Mouse (Mus musculus) limb, embryonic 14.5 days (tissue): ENCODE measurements around the gene Krtap5-5. TPM values are rescaled to one million over a fixed set of nuclear protein-coding genes. Genes with fewer than 3 reads are reported as not detected.
"Not testable (repeated sequence)": the region's sequence is repeated elsewhere in the genome, so short reads cannot be mapped to it uniquely, and the experiment has no call there.

Experiments
- ATAC-seq: fragments of 200-750 bp; cut with Nextera tagmentation; 2 replicates; pipeline ENCODE4 v1.8.0; 2017; ENCODE audit warnings: low read depth, moderate number of reproducible peaks, moderate TSS enrichment; ENCODE audit not compliant: low FRiP score
- DNase-seq: peaks from one replicate; pipeline ENCODE4 v3.0.0-alpha.2; 2015; ENCODE audit warnings: low spot score
- H3K27ac ChIP-seq: fragments of 300-500 bp; sonication (generic); replicated peaks from 2 replicates; pipeline ENCODE4 v1.5.1; 2014; ENCODE audit warnings: low read depth, mild to moderate bottlenecking, low read length, moderate library complexity, mixed read lengths
- H3K27me3 ChIP-seq: fragments of 300-500 bp; sonication (generic); 2 replicates; pipeline ENCODE4 v1.6.1; 2014; ENCODE audit warnings: low read length, mixed read lengths; ENCODE audit not compliant: control insufficient read depth, insufficient read depth
- H3K36me3 ChIP-seq: fragments of 300-500 bp; sonication (generic); 2 replicates; pipeline ENCODE4 v1.6.1; 2014; ENCODE audit warnings: mild to moderate bottlenecking, low read length, moderate library complexity, mixed read lengths; ENCODE audit not compliant: control insufficient read depth, insufficient read depth
- H3K4me1 ChIP-seq: fragments of 300-500 bp; sonication (generic); 2 replicates; pipeline ENCODE4 v1.6.1; 2014; ENCODE audit warnings: antibody characterized with exemption, low read length, mixed read lengths; ENCODE audit not compliant: control insufficient read depth, insufficient read depth
- H3K4me2 ChIP-seq: fragments of 300-500 bp; sonication (generic); replicated peaks from 2 replicates; pipeline ENCODE4 v1.6.1; 2014; ENCODE audit warnings: low read depth, mild to moderate bottlenecking, low read length, moderate library complexity; ENCODE audit not compliant: severe bottlenecking
- H3K4me3 ChIP-seq: fragments of 300-500 bp; sonication (generic); replicated peaks from 2 replicates; pipeline ENCODE4 v1.5.1; 2014; ENCODE audit warnings: low read length
- H3K9ac ChIP-seq: fragments of 300-500 bp; sonication (generic); 2 replicates; pipeline ENCODE4 v1.6.1; 2014; ENCODE audit warnings: mild to moderate bottlenecking, low read depth, low read length, moderate library complexity; ENCODE audit not compliant: severe bottlenecking
- H3K9me3 ChIP-seq: fragments of 300-500 bp; sonication (generic); 2 replicates; pipeline ENCODE4 v1.6.1; 2016; ENCODE audit warnings: low read length; ENCODE audit not compliant: control insufficient read depth
- POLR2A ChIP-seq: fragments of 200-500 bp; IDR thresholded peaks from 2 replicates; pipeline ENCODE4 v1.8.0; 2012; ENCODE audit warnings: inconsistent platforms, mild to moderate bottlenecking, moderate library complexity, borderline replicate concordance; ENCODE audit not compliant: insufficient read depth, insufficient read length; ENCODE audit errors: extremely low read depth
- WGBS: fragments of 180-500 bp; shearing (Covaris S2); extraction: QIAGEN DNeasy Blood & Tissue Kit; methylation state at CpG from one replicate; pipeline ENCODE4 v1.1.7; 2014; 5-methylcytosine and 5-hydroxymethylcytosine counted together
- polyA plus RNA-seq, 2 experiments: library from polyadenylated mRNA; depleted of rRNA in 1 of 2; stranded (reverse) in 1 of 2; unstranded in 1 of 2; fragments of >200 nt; fragmentation: Nextera tagmentation in 1 of 2; extraction: Ambion mirVana in 1 of 2; gene quantifications; 2 replicates each; pipeline versions ENCODE4 v1.2.1 to v1.2.3; 2012 to 2014

Krtap5-5 gene
- polyA plus RNA-seq, 2 experiments = not detected

- 0% methylated on average over 1 of the region's 1 CpGs for WGBS
- DNase-seq (peak; percentile 26), ATAC-seq (no peak)
- no peak for TF ChIP-seq POLR2A
- no peaks in the 10 kb centered on the region for H3K9me3 ChIP-seq
- H3K4me3 ChIP-seq = no peak overlapping the region
- H3K4me1 ChIP-seq = no peaks in the 10 kb centered on the region
- no peaks in the 10 kb centered on the region for H3K27me3 ChIP-seq
- no peak overlapping the region for H3K27ac ChIP-seq
- no peaks in the 10 kb centered on the region for H3K36me3 ChIP-seq
- no peak overlapping the region for H3K4me2 ChIP-seq
- no peak overlapping the region for H3K9ac ChIP-seq
Observed at GRCm38 (mm10) chr7:142249824-142250223, 20.1 kb upstream of the Krtap5-5 start.

- Histone ChIP-seq H3K9ac (no peak within 1 kb of the TSS), H3K27me3 (no peaks in the 10 kb centered on the region), H3K27ac (no peak within 1 kb of the TSS), H3K4me3 (no peak within 1 kb of the TSS), H3K4me2 (no peak within 1 kb of the TSS), H3K9me3 (no peaks in the 10 kb centered on the region), H3K4me1 (no peaks in the 10 kb centered on the region), H3K36me3 (no peaks in the 10 kb centered on the region)
- no peak for TF ChIP-seq POLR2A
- DNase-seq (no peak), ATAC-seq (no peak)
- 28% methylated on average over 2 of the region's 2 CpGs for WGBS
Observed at GRCm38 (mm10) chr7:142240978-142241377, 11.2 kb upstream of the Krtap5-5 start, which contains the start of gene Gm40460. Gm40460 (minus strand) TSS chr7:142241078.

- 20% methylated on average over 1 of the region's 1 CpGs for whole genome bisulfite sequencing
- ATAC-seq (no peak), DNase-seq (no peak)
- Histone ChIP-seq H3K27ac (no peak overlapping the region), H3K4me2 (no peak overlapping the region), H3K27me3 (no peaks in the 10 kb centered on the region), H3K9ac (no peak overlapping the region), H3K9me3 (no peaks in the 10 kb centered on the region), H3K4me1 (no peaks in the 10 kb centered on the region), H3K36me3 (no peaks in the 10 kb centered on the region), H3K4me3 (no peak overlapping the region)
- TF ChIP-seq POLR2A = no peak
Observed at GRCm38 (mm10) chr7:142231540-142231939, 1.8 kb upstream of the Krtap5-5 start.

- no peak overlapping the region for H3K4me2 ChIP-seq
- H3K4me3 ChIP-seq = no peak overlapping the region
- no peaks in the 10 kb centered on the region for H3K9me3 ChIP-seq
- no peak for ATAC-seq
- no peak overlapping the region for H3K27ac ChIP-seq
- H3K4me1 ChIP-seq = no peaks in the 10 kb centered on the region
- no peak for TF ChIP-seq POLR2A
- no peaks in the 10 kb centered on the region for H3K27me3 ChIP-seq
- no peak for DNase-seq
- no peak overlapping the region for H3K9ac ChIP-seq
- WGBS = 35% methylated on average over 2 of the region's 2 CpGs
- no peaks in the 10 kb centered on the region for H3K36me3 ChIP-seq
Observed at GRCm38 (mm10) chr7:142224518-142224917, 5.3 kb downstream of the Krtap5-5 start.

GRCm38 (mm10) chr7:142212136-142212535, 17.6 kb downstream of the Krtap5-5 start:
- not testable (repeated sequence) for H3K4me3 ChIP-seq, H3K27me3 ChIP-seq, DNase-seq, H3K9me3 ChIP-seq, ATAC-seq, H3K4me1 ChIP-seq, H3K9ac ChIP-seq, H3K27ac ChIP-seq, H3K36me3 ChIP-seq, H3K4me2 ChIP-seq
- WGBS = 50% methylated on average over 1 of the region's 1 CpGs

GRCm38 (mm10) chr7:142211559-142211958, 18.2 kb downstream of the Krtap5-5 start, which contains the start of gene Gm7579:
Gm7579 (plus strand) TSS chr7:142211859.
- no peak for TF ChIP-seq POLR2A
- H3K4me3 ChIP-seq = no peak within 1 kb of the TSS
- 73% methylated on average over 1 of the region's 1 CpGs for WGBS
- no peak within 1 kb of the TSS for H3K9ac ChIP-seq
- DNase-seq (no peak), ATAC-seq (no peak)
- no peaks in the 10 kb centered on the region for H3K27me3 ChIP-seq
- no peaks in the 10 kb centered on the region for H3K36me3 ChIP-seq
- no peaks in the 10 kb centered on the region for H3K4me1 ChIP-seq
- H3K4me2 ChIP-seq = no peak within 1 kb of the TSS
- H3K9me3 ChIP-seq = no peaks in the 10 kb centered on the region
- no peak within 1 kb of the TSS for H3K27ac ChIP-seq

- H3K4me2 ChIP-seq, H3K27ac ChIP-seq: not testable (repeated sequence)
Observed at GRCm38 (mm10) chr7:142206891-142207290, 22.9 kb downstream of the Krtap5-5 start.

More at GRCm38 (mm10) chr7:142206891-142207290, 22.9 kb downstream of the Krtap5-5 start:
- not testable (repeated sequence) for H3K4me3 ChIP-seq, H3K36me3 ChIP-seq, ATAC-seq, H3K27me3 ChIP-seq, H3K9me3 ChIP-seq, DNase-seq, H3K4me1 ChIP-seq, H3K9ac ChIP-seq
- 78% methylated on average over 5 of the region's 5 CpGs for WGBS
